Mouse (Mus musculus) ZHBTc4 (cell line): ENCODE results near the gene Jsrp1.
A peak's percentile ranks its signal among the peaks of the same experiment; 100 is the strongest.

ENCODE experiments used
- DNase-seq: peaks from one replicate; pipeline ENCODE4 v3.0.0-alpha.2; 2011; ENCODE audit warnings: low read depth, low spot score

The Jsrp1 gene

GRCm38 (mm10) chr10:80813366-80813765, at the start of gene Jsrp1:
TSS of gene Jsrp1 (minus strand) at chr10:80813498.
- no peak for DNase-seq

- no peak for DNase-seq
Measured at GRCm38 (mm10) chr10:80862305-80862704, 49.0 kb upstream of the Jsrp1 start.

GRCm38 (mm10) chr10:80858350-80858935, 45.1 kb upstream of the Jsrp1 start:
- no peak for DNase-seq

- DNase-seq = no peak
Measured at GRCm38 (mm10) chr10:80857848-80858247, 44.5 kb upstream of the Jsrp1 start.

GRCm38 (mm10) chr10:80857386-80857785, 44.1 kb upstream of the Jsrp1 start:
- DNase-seq = peak; percentile 75

- DNase-seq = no peak
Measured at GRCm38 (mm10) chr10:80856908-80857307, 43.6 kb upstream of the Jsrp1 start.

GRCm38 (mm10) chr10:80856267-80856666, 43.0 kb upstream of the Jsrp1 start:
- DNase-seq = peak; percentile 44

- peak; percentile 23 for DNase-seq
Measured at GRCm38 (mm10) chr10:80855749-80856073, 42.4 kb upstream of the Jsrp1 start.

GRCm38 (mm10) chr10:80854913-80855748, 41.8 kb upstream of the Jsrp1 start, which contains the start of the genes Lsm7 and Sppl2b:
TSS of gene Lsm7 (minus strand) at chr10:80855209.
TSS of gene Sppl2b (plus strand) at chr10:80855275.
- peak; percentile 97 for DNase-seq

- peak; percentile 96 for DNase-seq
Measured at GRCm38 (mm10) chr10:80848571-80848970, 35.3 kb upstream of the Jsrp1 start.

- DNase-seq = no peak
Measured at GRCm38 (mm10) chr10:80845732-80846131, 32.4 kb upstream of the Jsrp1 start.

- no peak for DNase-seq
Measured at GRCm38 (mm10) chr10:80845055-80845693, 31.9 kb upstream of the Jsrp1 start.

- DNase-seq = peak; percentile 66
Measured at GRCm38 (mm10) chr10:80843931-80844547, 30.7 kb upstream of the Jsrp1 start, which contains the start of gene Lingo3. TSS of gene Lingo3 (minus strand) at chr10:80844039.

GRCm38 (mm10) chr10:80843087-80843930, 30.0 kb upstream of the Jsrp1 start:
- DNase-seq = no peak

GRCm38 (mm10) chr10:80842334-80842733, 29.0 kb upstream of the Jsrp1 start:
- DNase-seq = no peak

GRCm38 (mm10) chr10:80841685-80842084, 28.4 kb upstream of the Jsrp1 start:
- DNase-seq = no peak

GRCm38 (mm10) chr10:80839848-80840247, 26.6 kb upstream of the Jsrp1 start:
- DNase-seq = no peak

- no peak for DNase-seq
Measured at GRCm38 (mm10) chr10:80838346-80838912, 25.1 kb upstream of the Jsrp1 start.

GRCm38 (mm10) chr10:80837827-80838226, 24.5 kb upstream of the Jsrp1 start:
- no peak for DNase-seq

- DNase-seq = no peak
Measured at GRCm38 (mm10) chr10:80836949-80837379, 23.7 kb upstream of the Jsrp1 start.

GRCm38 (mm10) chr10:80835617-80836016, 22.3 kb upstream of the Jsrp1 start:
- DNase-seq = no peak
